Mouse (Mus musculus) CD4-positive, CD25-positive, alpha-beta regulatory T cell, adult 2 months (primary cell): Measurements from ENCODE around the gene Cyp2e1.

Experiments
- DNase-seq: peaks from one replicate; pipeline ENCODE4 v3.0.0-alpha.2; 2012; ENCODE audit warnings: low read depth, low spot score

Cyp2e1 gene

DNA sequence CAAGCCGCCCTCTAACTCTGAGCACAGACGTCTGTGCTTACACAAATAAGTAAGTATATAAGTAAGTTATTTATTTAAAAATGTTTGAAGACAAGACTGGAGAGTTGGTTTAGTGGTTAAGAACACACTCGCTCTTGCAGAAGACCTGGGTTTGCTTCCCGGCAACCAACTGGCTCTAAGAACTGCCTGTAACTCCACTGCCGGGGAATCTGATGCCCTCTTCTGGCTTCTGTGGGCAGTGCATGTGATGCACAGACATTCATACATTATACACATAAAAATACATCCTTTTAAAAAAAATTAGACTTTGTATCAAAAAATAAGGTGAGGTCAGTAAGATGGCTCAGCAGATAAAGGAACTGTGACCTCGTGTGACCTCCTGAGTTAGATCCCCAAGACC lies 47.0 kb downstream of the Cyp2e1 start:
- peak; percentile 20 for DNase-seq

DNA sequence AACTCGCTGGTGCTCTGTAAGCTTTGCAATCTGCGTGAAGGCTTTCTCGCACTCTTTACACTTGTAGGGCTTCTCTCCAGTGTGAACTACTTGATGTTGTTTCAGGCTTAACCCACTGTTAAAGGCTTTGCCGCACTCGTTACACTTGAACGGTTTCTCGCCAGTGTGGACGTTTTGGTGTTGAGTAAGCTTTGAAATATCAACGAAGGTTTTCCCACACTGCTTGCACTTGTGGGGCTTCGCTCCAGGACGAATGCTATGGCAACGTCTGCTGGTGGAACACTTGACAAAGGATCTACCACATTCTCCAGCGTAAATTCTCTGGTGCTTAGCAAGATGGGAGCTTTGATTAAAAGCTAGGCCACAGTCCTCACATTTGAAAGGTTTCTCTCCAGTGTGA lies 48.2 kb downstream of the Cyp2e1 start:
- no peak for DNase-seq

DNA sequence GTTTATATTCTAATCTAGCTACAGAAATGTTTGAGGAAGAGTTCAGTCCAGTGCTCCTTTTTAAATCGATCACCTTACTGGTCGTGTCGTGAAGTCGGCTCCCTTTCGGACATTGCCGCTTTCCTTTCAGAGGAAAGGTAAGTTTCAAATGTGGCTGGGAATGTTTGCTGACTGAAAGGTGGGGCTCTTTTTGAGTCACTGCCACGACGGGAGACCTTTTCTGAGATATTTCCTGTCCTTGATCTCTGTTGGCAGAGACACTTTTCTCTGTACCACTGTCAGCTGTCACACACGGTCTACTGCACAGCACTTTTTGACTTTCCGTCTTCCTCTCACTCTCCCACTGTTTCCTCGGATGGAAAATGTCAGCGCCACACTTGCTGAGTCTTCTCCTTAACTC lies 49.3 kb downstream of the Cyp2e1 start:
- DNase-seq, result no peak

DNA sequence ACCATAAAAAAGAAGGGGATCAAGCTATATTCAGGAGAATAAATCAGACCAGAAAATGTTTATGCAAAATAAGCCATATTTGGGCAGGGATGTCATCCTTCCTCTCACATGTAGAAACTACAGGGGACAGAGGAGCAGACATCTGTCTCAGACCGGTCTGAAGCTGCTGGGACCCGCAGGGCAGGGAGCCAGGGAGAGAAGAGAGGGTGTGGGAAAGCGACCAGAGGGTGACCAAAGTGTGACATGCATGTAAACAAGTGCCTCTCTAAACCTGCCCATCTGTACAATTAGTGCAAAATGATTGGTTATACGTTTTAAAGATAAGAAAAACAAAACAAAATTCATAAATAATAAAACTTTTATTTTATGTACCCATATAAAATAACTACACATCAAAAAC lies 56.6 kb downstream of the Cyp2e1 start:
- DNase-seq, result no peak

DNA sequence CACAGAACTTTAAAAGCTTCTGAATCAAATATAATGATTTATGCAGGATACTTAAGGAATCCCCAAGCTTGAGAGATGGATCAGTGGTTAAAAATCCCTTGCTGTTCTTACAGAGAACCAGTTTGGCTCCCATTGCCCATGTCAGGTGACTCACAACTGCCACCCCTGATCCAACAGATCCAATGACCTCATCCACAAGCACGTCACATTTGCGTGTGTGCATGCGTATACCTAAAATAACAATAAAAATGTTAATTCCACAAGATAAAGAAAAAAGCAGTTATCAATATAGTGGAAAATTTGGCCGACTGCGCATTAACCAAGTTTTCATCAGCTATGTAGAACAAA lies 57.7 kb downstream of the Cyp2e1 start:
- no peak for DNase-seq

DNA sequence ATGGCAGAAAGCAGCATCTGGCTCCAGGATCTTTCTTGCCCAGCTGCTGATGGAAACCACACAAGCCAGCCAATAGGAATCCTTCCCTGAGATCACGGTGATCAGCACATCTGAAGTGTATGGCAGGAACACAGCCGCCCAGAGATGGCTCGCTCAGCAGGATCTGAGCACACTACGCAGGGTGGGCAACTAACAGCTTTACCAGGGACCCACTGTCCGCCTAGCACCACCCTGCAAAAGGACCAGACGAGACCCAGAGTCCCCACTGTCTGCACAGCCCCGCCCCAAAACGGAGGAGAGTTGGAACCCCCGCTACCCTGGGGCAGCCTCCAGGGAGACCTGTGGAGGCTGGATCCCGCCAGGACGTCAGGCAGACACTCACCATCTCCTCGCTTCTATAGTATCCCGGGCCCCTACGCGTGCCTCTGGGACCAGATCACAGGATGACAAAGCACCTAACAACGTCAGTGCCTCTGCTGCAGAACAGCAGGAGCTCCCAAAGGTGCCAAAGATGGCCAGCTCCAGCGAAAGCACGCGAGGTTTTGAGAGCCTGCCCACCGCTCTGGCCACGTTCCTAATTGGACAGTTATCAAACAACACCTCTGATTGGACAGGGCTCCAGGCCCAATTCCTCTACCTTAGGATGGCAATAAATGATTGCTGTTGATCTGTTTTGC lies 58.3 kb downstream of the Cyp2e1 start, which contains the start of gene Zfp941:
Gene Zfp941 (minus strand): TSS at position 526 of the 677 bp plus-strand sequence.
- DNase-seq, result peak; percentile 16

DNA sequence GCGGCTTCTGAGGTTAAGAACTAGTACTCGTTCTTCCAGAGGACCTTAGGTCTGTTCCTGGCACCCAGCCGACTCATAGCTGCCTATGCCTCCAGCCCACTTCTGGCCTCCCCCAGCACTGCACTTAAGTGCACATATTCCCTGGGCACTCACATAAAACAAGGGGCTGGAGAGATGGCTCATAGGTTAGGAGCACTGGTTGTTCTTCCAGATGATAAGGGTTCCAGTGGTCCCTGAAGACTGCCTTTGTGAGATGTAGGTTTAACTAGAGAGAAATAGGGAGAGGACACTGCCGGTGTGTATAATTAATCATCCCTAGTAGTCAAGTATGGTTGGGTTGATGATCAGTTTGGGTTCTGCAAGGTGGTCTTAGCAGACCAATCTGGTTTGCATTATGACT lies 59.2 kb downstream of the Cyp2e1 start:
- DNase-seq, result no peak
